Mouse (Mus musculus) monocyte, adult 5-6 weeks (primary cell): ENCODE data around the gene Lnpk. TPM values are rescaled to one million over a fixed set of nuclear protein-coding genes. Genes with fewer than 3 reads are reported as not detected.

Source experiments
- ATAC-seq: fragments of 153-309, 156-312 bp; replicated peaks from 2 replicates; pipeline ENCODE4 v1.8.0; 2017; ENCODE audit warnings: mild to moderate bottlenecking; ENCODE audit not compliant: low TSS enrichment, insufficient number of reproducible peaks, severe bottlenecking, poor library complexity, low FRiP score
- total RNA-seq: library from RNA; stranded (forward); fragments of 200-1000, 200-491, 200-594 nt; gene quantifications from 3 replicates; pipeline ENCODE4 v1.2.3, GENCODE M21; 2017

Gene Lnpk
- total RNA-seq = 23.9 to 47.3 TPM (median 36.4 TPM) in 3 replicates

DNA sequence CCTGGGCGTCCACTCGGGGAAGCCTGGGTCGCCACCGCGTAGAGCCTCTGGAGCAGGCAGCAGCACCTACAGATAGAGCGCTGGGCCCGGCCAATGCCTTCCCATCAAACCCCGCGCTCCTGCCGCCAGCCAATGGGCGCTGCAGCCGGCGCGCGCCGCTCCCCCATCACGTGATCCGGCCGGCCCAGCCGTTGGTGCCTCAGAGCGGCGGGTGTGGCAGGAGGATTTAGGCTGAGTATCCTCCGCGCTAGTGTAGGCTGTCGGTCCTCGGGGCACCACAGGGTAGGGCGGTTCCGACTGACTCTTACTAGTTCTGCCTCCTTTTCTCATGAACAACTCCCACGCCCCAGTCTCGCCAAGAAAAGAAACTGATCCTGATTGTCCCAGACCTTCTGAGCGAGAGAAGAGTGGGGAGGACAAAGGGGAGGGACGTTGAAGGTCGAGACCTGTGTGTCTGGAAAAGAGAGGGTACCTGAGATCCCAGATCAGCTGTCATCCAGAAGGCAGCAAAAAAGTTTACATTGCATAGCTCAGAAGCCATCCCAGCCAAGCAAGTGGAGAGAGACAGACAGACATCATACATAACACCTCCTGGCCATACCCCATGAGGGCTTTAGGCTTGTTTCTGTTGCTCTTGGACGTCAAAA is at the start of gene Lnpk:
Lnpk (minus strand) TSS at position 593 of the 647 bp plus-strand sequence.
- ATAC-seq = peak; percentile 96

DNA sequence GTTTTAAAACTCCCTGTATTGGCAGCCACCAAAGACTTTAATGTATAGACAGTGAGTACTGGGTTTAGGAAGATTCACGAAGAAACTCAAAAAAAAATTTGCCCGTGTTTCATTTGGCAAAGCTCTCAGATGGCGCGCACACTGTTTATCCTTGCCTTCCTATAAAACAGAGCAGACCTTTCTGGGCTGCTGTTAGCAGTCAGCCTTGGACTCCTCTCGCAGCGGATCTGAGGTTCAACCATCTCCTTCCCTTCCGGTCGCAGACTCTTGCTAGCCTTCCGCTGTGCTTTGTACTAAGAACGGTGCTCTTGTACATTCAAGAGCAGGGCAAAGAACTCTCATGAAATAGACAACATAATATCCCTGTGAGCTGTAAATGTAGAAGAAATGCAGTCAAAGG is 41.1 kb upstream of the Lnpk start:
- ATAC-seq = no peak

DNA sequence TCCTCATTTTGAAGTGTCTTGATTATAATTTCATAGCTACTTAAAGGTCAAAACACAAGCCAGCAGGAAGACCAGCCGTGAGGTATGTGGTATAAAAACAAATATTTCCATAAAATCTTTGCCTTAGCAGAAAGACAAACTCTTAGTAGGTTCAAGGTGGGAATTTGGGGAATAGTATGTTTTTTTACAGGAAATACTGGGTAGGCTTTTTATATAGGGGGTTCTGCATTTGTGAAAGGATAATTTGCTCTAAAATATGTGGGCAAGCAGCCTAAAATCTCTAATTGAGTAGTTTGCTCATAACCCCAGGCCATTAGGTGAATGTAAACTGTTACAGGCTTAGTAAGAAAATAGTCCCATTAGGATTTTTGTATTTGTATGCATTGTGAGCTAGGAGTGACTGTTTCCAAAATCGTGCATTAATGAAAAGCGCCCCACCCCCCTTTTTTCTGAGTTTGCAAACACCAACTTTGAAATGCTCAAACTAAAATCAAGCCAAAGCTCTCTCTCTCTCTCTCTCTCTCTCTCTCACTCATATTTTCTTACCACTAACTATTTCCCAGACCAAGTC is 40.5 kb upstream of the Lnpk start:
- no peak for ATAC-seq

DNA sequence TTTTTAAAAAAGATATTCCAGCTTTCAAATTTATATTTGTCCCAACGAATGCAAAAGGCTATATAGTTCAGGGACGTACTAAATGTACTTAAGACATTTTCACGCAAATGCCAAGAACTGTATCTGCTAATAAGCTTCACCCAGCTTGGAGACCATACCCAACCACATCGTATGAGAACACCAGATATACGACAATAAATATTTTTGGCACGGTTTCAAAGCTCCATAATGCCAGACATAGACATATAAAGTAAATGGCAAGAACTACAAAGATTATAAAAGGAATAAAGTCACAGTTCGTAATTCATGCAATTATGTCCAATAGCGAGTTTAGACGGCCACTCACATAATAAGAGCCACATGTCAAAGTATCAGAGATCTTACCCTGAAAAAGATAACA is 38.5 kb upstream of the Lnpk start:
- ATAC-seq = no peak

DNA sequence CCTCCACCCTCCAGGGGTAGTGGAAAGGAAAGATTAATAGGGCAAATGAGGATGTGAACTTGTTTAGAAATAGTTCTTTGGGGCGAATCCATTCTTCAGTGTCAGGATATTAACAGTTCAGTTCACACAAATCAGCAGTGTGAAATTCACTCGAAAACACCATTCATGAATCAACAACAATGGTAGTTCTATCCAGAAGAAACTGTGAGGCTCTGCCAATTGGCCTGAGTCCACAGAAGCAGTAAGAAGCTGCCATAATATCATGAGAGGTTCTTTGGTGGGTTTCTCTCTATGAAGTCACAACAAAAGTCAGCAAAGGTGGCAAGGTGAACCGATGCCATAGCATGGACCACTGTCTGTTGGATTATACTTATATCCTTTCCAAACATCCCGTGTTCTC is 32.2 kb upstream of the Lnpk start:
- no peak for ATAC-seq

DNA sequence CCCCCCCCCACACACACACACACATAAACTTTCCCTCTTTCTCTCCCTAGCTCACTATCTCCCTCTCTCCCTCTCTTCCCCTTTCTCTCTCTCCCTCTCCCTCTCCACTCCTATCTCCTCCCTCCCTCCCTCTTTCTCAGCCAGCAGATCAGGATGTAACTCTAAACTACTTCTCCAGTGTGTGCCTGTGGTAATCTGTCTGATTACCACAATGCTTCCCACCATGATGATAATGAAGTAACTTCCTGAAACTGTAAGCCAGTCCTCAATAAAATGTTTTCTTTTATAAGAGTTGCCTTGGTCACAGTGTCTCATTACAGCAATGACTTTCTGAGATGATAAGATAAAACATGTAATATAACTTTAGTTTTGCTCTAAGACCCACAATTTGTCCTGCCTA is 30.1 kb upstream of the Lnpk start:
- peak; percentile 47; the same call in 1 of the 2 replicates for ATAC-seq

DNA sequence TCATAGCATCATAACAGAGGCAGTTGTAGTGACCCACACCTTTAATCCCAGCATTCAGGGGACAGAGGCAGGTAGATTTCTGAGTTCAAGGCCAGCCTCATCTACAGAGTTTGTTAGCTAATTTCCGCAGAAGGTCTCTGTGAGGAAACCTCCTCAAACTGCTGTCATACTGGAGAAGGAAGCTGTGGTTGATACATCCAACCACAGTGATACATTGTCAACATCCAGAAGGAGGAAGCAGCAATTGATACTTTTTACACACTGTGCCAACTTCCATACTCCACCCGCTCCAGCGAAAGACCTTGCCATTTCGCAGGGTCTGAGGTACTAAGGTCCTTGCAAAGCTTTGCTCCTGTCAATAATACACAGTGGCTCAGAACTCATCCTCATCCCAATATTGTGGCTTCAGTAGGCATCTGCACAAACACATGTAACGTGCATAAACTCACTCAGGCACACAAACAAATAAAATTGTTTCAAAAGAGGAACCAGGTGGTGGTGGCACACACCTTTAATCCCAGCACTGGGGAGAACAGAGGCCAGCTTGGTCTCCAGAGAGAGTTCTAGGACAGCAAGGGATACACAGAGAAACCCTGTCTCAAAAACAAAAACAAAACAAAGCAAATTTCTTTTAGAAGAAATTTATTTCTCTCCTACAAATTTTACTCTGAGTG is 27.0 kb upstream of the Lnpk start:
- ATAC-seq = peak; percentile 97

DNA sequence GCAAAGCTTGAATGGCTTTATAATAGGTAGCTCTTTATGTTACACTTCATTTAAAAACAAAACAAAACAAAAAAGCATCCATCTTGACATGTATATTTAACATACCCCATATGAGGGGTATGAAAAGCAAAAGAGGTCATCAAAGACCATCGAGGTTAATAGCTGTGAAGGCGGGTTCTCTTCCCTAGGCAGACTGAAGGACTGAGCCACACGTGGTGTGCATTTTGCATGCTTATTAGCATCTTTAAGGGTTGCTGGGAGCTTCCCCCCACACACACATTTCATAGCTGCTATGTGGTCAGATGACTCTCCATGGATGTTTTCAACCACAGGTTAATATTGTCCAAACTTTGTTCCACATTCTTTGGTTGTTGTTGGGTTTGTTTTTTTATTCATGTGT is 24.8 kb upstream of the Lnpk start:
- no peak for ATAC-seq

DNA sequence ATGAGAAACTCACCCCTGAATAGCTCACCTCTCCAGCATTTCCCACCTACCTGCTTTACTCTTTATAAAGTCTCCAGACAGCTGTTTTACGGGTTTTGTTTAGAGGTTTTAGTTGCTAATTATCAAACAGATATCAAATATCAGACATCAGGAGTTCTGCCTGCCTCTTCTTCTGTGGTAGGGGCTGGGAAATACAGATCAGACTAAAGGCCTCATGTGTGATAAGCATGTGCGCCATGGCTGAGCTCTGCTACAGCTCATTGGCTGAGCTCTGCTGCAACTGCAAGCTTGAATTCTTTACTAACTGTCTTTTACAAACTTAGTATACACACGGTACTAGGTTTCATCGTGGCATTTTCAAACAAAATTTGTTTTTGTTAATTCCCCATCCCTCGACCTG is 23.2 kb upstream of the Lnpk start:
- no peak for ATAC-seq

DNA sequence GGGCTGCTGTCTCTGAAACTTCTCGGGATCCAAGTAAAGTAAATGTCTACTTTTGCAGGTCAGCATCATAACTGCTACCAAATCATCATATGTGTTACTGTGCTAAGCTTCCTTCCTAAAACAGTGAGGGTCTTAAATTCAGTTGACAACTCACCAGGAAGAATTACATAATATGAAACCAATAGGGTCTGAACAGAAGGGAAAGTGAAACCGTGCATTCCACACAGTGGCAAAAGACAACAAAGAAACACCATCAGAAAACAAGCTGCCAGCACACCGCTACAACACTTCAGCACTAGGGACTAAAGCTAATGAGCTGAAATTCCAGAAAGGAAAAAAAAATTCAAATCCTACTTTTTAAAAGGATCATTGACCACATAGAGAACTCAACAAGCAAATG is 17.9 kb upstream of the Lnpk start:
- ATAC-seq = no peak

DNA sequence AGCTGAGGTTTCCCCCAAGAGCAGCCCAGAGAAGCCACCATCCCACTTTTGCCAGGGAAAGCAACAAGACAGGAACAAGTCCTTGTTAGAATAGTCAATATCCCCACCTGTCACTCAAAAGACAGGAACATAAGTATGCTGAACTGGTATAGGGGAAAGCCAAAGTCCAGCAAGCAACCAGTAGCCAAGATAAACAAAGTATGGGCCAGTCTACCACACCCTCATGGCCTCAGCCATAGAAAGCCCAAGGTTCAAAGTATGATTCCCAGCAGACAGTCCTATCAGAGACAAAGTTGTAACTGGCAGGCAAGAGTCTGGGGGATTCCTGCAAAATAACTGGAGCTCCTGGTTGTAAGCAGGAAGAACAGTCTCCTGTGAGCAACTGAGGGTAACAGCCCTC is 16.9 kb upstream of the Lnpk start:
- no peak for ATAC-seq

DNA sequence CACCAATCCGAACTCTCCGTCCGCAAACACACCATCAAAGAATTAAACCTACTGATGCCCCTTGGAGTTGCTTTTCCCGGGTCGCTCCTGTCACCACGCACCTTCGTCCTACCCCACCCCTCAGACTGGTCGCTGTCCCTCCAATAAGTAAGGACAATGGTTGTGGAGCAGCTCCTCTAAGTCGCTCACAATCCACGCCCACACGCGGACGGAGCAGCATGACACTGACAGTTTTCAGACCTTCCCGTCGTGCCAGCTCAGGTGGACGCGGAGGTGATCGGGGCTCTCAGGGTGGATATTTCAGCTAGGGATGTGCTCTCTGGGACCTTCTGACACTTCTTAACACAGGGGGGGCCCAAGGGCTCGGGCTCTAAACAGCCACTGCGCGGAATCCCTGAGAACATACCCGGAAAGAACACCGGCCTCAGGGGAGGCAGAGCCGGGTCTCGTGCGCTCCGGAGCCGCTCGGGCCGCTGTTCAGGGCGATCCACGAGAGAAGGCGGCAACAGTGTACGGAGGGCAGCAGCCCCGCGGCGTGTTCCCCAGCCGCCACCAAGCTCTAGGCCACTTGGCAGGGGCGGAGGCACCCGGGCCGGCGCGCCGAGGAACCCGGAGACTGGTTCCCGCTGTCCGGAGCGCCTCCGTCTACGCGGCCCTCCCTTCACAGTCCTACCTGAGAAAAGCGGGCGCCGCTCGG is 941 bp downstream of the Lnpk start:
- peak; percentile 54; the same call in 1 of the 2 replicates for ATAC-seq

DNA sequence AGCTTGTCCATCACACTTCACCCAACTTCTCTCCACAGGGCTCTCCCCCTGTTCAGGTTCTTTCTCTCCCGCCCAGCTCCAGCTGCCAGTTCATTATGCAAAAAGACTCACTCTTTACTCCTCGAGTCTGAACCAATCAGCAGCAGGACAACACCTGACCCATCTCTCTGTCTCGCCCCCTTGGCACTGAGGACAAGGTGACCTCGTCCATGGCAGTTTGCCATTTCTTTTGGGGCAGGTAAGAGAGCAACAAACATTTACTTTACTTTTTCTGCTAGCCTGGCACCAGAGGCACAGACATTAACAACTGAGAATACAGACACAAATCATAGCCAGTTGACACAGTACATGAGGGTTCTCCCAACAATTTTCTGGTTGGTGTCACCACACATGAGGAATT is 8.8 kb downstream of the Lnpk start:
- no peak for ATAC-seq

DNA sequence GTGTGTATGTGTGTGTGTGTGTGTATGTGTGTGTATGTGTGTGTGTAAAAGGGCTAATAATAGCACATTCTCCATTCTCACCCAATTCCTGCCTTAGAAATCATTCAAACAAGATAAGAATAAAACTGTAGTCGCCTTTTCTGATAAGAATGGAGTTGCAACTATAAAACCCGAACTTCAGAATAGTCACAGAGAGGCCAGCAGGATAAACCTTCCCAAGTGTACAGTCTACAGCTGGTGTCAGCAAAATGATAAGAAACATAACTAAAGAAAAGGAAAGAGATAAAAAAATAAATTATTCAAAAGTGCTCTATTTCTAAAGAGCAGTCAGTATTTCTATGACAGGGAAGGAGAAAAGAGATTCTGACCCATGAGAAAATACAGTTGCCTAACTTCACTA is 19.4 kb downstream of the Lnpk start:
- no peak for ATAC-seq

DNA sequence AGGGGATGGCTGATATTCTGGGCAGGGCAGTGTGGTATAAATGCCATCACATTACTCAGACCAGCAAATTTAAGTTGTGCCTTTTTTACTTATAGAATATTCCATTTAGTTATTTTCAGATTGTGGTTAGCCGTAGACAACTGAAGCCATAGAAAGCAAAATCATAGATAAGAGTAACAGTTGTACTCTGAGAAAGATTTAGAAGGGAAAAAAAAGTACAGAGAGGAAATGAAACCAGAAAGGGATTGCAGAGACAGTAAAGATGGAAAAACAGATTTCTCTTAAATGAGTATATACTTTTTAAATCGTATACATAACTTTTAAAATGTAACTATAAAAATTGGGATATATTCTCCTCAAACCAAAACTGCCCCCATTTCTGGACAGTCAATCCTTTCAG is 20.1 kb downstream of the Lnpk start:
- no peak for ATAC-seq

DNA sequence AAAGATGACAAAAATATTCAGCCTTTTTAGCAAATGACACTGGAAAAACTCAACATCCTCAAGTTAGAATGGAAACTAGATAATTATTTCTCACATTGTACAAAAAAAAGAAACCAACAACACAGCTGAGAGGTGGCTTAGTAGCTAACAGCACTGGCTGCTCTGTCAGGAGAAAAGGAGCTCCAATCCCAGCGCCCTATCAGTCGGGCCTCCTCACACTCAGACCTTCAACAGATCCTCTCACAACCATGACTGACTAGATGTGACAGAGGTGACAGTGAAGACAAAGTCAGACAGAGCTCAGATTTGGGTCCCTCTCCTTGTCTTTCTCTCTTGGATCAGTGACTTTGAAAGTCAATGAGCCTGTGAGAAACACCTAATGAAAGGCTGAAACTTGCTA is 21.8 kb downstream of the Lnpk start:
- no peak for ATAC-seq

DNA sequence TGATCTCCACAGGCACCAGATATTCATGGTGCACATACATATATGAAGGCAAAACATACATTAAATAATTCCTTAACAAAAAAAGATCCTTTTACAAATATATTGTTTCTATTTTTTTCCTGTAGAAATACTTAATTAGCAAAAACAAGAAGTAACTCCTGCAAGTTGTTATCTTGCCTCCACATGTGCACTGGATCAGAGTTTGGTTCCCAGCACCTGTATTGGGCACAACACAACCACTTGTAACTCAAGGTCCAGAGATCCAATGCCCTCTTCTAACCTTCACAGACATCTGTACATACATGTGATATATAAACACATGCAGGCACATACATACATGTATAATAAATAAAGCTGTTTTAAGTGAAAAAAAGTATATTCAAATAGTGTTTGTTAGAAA is 27.3 kb downstream of the Lnpk start:
- no peak for ATAC-seq

DNA sequence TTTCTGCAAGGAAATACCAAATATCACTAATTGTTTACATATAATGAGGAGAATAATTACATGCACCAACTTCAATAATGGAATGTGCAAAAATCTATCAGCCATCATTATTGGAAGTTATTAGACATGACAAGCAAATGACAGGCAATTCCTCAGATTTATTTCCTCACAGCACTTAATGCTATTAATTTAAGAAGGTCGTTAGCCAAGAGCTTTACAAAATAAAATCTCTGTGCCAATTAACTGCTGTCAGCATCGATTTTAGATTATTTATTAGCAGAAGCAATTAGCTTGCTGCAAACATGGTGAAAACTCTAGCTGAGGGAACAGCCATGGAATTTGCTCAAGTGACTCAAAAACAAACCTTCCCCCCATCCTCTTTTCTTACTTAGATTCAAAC is 30.9 kb downstream of the Lnpk start:
- ATAC-seq = no peak

DNA sequence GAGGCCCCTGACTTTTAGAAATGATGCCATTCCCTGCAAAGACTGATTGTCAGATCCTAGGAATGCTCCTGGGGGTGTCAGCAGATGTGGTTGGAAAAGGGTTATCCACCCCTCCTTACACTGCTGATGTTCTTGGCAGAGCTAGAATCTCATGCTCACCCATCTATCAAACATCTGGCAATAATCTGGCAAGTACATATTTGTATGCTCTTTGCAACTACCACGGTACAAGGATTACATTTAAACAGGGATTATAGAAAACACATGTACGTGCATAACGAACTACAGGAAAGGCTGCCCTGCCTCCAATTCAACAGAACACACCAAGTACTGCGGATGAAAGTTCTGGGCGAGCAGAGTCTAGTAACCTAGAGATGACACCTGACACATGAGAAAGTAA is 70.9 kb downstream of the Lnpk start:
- no peak for ATAC-seq

DNA sequence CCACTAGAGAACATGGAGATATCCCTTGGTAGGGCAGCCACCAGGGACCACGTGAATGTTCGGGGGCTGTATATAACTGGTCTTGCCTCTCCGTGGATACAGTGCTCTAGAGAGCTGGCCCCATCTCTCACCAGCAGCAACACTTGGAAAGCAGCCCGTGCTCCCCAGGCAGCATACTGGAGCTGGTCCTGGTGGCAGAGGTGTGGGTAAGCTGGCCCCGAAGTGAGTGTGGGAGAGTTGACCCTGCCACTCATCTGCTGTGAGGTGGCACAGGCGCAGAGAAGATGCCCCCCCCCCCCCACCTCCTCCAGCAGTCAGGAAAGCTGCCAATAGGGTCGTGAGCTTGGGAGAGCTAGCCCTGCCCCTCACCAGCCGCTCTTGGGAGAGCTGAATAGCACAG is 72.8 kb downstream of the Lnpk start:
- ATAC-seq = no peak
